Mouse (Mus musculus): ENCODE data around the gene Gm45062. TPM values are rescaled to one million over a fixed set of nuclear protein-coding genes. Genes with fewer than 3 reads are reported as not detected.

The Gm45062 gene
- polyA plus RNA-seq, 1 experiment, result not detected

DNA sequence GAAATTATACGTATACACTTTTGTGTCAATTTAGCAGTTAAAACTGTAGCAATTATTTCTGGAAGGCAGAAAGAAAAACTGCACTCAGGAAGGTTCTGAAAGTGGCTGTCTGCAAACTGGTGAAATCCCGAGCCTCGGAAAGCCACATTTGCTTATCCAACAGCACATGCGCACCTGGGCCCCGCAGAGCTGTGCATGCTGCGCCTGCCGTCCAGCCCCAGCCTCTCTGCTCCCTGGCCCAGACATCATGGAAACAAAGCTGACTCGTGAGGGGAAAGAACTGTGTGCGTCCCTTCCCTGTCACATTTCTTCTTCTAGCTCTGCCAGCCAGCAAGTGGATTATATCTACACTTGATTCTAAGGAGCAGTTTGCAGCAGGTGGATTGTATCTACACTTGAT is 154.8 kb downstream of the Gm45062 start:
- WGBS, result 52% methylated on average over 9 of the region's 9 CpGs
- TF ChIP-seq POLR2A (IDR thresholded peaks at IDR 0.05; ENCODE audit: insufficient read depth, low read depth, low read length), result no peak
- no peak for TF ChIP-seq CTCF (IDR thresholded peaks at IDR 0.05; ENCODE audit: insufficient read depth, low read depth, low read length)
- H3K4me1 ChIP-seq (ENCODE audit: control insufficient read depth, insufficient read depth, low read length), result peaks cover 4% of the 10 kb centered on the region
- no peak overlapping the region; the same call in 1 of the 2 replicates for H3K4me3 ChIP-seq (ENCODE audit: insufficient read depth, low read depth, low read length)
- no peak overlapping the region for H3K27ac ChIP-seq (ENCODE audit: insufficient read depth, low read depth, low read length)

DNA sequence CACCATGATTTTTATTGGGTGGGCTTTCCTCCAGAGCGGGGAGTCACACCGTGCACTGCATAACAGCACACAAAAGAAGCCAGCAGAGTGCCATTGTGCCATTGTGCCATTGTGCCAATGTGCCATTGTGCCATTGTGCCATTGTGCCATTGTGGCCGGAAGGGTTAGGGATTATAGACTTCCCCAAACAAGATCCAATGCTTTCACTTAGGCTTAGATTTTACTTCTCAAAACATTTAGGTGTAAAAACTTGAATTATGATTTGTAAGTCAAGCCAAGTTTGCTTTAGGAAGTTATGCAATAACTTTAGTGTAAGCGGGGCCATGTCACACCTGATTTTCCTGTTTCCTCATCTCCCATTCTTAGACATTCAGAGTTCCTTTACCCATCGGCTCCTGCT is 156.6 kb downstream of the Gm45062 start:
- Histone ChIP-seq H3K27ac (ENCODE audit: insufficient read depth, low read depth, low read length) (no peak overlapping the region), H3K4me3 (ENCODE audit: insufficient read depth, low read depth, low read length) (no peak overlapping the region), H3K4me1 (ENCODE audit: control insufficient read depth, insufficient read depth, low read length) (peaks cover 4% of the 10 kb centered on the region)
- 82% methylated on average over 5 of the region's 5 CpGs for WGBS
- TF ChIP-seq POLR2A (IDR thresholded peaks at IDR 0.05; ENCODE audit: insufficient read depth, low read depth, low read length) (no peak), CTCF (IDR thresholded peaks at IDR 0.05; ENCODE audit: insufficient read depth, low read depth, low read length) (no peak)

DNA sequence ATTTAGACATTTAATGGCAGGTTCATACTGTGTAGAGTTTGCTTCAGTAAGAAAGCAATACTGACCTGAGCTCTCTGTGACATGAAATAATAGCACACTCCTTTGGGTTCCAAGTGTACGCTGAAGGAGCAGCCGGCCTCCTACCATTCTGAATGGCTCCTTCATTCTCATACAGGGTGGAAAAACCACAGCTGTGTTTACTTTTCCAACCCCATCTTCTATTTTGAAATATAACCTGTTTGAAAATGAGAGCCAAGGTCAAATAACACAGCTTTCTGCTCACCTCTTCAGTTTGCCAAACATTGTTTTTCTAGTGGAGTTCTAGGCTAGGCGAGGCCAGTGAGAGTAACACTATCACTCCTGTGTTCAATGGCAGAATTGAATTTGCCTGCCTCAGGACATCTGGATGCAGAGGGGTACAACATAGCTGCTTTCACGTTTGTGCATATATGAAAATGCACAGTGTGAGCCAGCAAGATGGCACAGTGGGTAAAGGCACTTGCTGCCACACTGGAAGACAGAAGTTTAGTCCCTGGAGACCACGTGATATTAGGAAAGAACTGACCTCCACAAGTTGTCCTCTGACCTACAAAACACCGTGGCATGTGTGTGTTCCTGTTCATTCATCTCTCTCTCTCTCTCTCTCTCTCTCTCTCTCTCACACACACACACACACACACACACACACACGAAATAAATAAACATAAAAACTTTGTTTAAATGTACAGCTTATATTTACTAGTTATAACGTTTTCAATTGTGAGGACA is 157.7 kb downstream of the Gm45062 start:
- 81% methylated on average over 8 of the region's 8 CpGs for WGBS
- H3K27ac ChIP-seq (ENCODE audit: insufficient read depth, low read depth, low read length), result no peak overlapping the region
- TF ChIP-seq POLR2A (IDR thresholded peaks at IDR 0.05; ENCODE audit: insufficient read depth, low read depth, low read length), result no peak
- no peak for TF ChIP-seq CTCF (IDR thresholded peaks at IDR 0.05; ENCODE audit: insufficient read depth, low read depth, low read length)
- H3K4me3 ChIP-seq (ENCODE audit: insufficient read depth, low read depth, low read length), result no peak overlapping the region
- H3K4me1 ChIP-seq (ENCODE audit: control insufficient read depth, insufficient read depth, low read length), result peaks cover 4% of the 10 kb centered on the region

DNA sequence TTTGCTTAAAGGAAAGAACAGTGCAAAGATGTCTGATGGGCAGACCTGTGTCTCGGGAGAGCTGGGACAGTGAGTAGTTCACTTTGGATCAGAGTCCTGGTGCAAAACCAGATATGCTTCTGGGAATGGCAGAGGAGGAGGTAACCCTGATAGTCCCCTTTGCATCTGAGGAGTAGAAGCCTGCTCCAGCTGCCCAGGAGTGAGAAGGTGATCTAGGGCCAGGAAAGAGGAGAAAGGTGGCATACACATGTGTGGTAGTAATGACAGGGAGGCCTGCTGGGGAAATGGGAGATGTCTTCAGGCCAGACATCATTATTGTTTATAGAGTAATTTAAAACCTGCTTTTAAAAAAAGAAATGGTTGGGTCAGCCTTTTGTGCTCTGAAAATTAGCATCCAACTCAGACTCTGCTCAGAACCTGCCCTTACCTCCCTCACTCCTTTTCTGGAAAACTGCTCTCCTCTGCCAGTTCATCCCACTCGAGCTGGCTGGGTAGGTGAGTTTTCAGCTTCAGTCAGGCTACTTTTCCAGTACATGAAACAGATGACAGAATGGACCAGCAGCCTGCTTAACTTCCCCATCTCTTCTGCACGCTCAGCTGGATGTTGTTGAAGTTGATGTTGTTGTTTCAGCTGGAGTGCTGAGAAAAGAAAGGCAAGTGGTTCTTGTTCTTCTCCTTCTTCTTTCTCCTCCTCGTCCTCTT is 160.4 kb downstream of the Gm45062 start:
- 72% methylated on average over 4 of the region's 4 CpGs for WGBS
- TF ChIP-seq CTCF (IDR thresholded peaks at IDR 0.05; ENCODE audit: insufficient read depth, low read depth, low read length) (no peak), POLR2A (IDR thresholded peaks at IDR 0.05; ENCODE audit: insufficient read depth, low read depth, low read length) (no peak)
- Histone ChIP-seq H3K4me1 (ENCODE audit: control insufficient read depth, insufficient read depth, low read length) (peaks cover 4% of the 10 kb centered on the region; the same call in 1 of the 2 replicates), H3K27ac (ENCODE audit: insufficient read depth, low read depth, low read length) (no peak overlapping the region), H3K4me3 (ENCODE audit: insufficient read depth, low read depth, low read length) (no peak overlapping the region)

GRCm38 (mm10) chr6:8420187-8420503 is 160.9 kb downstream of the Gm45062 start:
- 59% methylated on average over 1 of the region's 1 CpGs for WGBS

GRCm38 (mm10) chr6:8421421-8421820 is 162.2 kb downstream of the Gm45062 start:
- Histone ChIP-seq H3K4me1 (ENCODE audit: control insufficient read depth, insufficient read depth, low read length) (peaks cover 4% of the 10 kb centered on the region; the same call in 1 of the 2 replicates), H3K4me3 (ENCODE audit: insufficient read depth, low read depth, low read length) (no peak overlapping the region), H3K27ac (ENCODE audit: insufficient read depth, low read depth, low read length) (0 out of 2 replicates have a peak overlapping the region, but pooled peaks have one; percentile 20)
- TF ChIP-seq CTCF (IDR thresholded peaks at IDR 0.05; ENCODE audit: insufficient read depth, low read depth, low read length), result no peak
- TF ChIP-seq POLR2A (IDR thresholded peaks at IDR 0.05; ENCODE audit: insufficient read depth, low read depth, low read length), result no peak
- WGBS, result 77% methylated on average over 5 of the region's 5 CpGs

More at GRCm38 (mm10) chr6:8420187-8420503, 160.9 kb downstream of the Gm45062 start:
- TF ChIP-seq CTCF (IDR thresholded peaks at IDR 0.05; ENCODE audit: insufficient read depth, low read depth, low read length) (no peak), POLR2A (IDR thresholded peaks at IDR 0.05; ENCODE audit: insufficient read depth, low read depth, low read length) (no peak)
- peaks cover 4% of the 10 kb centered on the region; the same call in 1 of the 2 replicates for H3K4me1 ChIP-seq (ENCODE audit: control insufficient read depth, insufficient read depth, low read length)
- no peak overlapping the region for H3K27ac ChIP-seq (ENCODE audit: insufficient read depth, low read depth, low read length)
- no peak overlapping the region for H3K4me3 ChIP-seq (ENCODE audit: insufficient read depth, low read depth, low read length)

- TF ChIP-seq POLR2A (IDR thresholded peaks at IDR 0.05; ENCODE audit: insufficient read depth, low read depth, low read length) (no peak), CTCF (IDR thresholded peaks at IDR 0.05; ENCODE audit: insufficient read depth, low read depth, low read length) (no peak)
- no peak overlapping the region for H3K4me3 ChIP-seq (ENCODE audit: insufficient read depth, low read depth, low read length)
- H3K4me1 ChIP-seq (ENCODE audit: control insufficient read depth, insufficient read depth, low read length), result peaks cover 4% of the 10 kb centered on the region; the same call in 1 of the 2 replicates
- WGBS, result 29% methylated on average over 10 of the region's 10 CpGs
- H3K27ac ChIP-seq (ENCODE audit: insufficient read depth, low read depth, low read length), result 0 out of 2 replicates have a peak overlapping the region, but pooled peaks have one; percentile 20
Measured at GRCm38 (mm10) chr6:8421959-8422581, 162.8 kb downstream of the Gm45062 start.

DNA sequence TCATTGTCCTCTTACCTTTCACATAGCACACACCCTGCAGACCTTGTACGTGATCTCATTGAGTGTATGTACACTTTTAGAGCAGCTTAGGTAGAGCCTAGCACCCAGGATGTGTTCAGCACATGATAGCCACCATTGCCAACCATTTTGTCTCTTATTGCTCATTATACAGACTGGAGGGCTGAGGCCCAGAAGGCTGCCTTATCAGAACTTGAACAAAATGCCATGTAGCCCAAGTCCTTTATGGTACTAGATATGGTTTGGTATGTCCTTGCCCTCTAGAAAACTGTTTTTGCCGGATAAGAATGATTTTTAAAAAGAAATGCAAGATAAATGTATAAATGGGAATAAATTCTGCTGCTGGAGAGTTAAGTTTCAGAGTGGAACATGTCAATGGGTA is 163.9 kb downstream of the Gm45062 start:
- Histone ChIP-seq H3K27ac (ENCODE audit: insufficient read depth, low read depth, low read length) (no peak overlapping the region), H3K4me1 (ENCODE audit: control insufficient read depth, insufficient read depth, low read length) (peaks cover 4% of the 10 kb centered on the region; the same call in 1 of the 2 replicates), H3K4me3 (ENCODE audit: insufficient read depth, low read depth, low read length) (no peak overlapping the region)
- 93% methylated on average over 2 of the region's 2 CpGs for WGBS
- TF ChIP-seq CTCF (IDR thresholded peaks at IDR 0.05; ENCODE audit: insufficient read depth, low read depth, low read length), result no peak
- TF ChIP-seq POLR2A (IDR thresholded peaks at IDR 0.05; ENCODE audit: insufficient read depth, low read depth, low read length), result no peak

DNA sequence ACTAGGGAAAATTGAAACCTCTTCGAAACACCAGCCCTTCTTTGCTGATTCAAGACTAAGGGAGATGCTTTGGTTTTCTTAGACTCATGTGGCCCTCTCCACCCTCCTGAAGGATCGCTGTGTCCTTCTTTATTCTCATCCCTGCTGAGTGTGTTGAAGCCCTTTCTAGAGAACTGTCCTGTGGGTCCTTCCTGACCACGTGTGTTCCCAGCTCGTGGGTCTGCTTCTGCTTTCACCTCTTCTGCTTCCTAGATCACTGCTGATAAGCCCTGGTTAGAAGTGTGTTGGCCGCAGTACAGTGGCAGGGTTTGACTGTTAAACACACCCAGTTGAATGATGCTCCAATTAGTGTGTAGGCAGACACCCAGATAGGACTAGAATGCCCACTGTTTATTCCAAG is 168.4 kb downstream of the Gm45062 start:
- no peaks in the 10 kb centered on the region for H3K4me1 ChIP-seq (ENCODE audit: control insufficient read depth, insufficient read depth, low read length)
- WGBS, result 84% methylated on average over 5 of the region's 5 CpGs
- H3K27ac ChIP-seq (ENCODE audit: insufficient read depth, low read depth, low read length), result no peak overlapping the region
- H3K4me3 ChIP-seq (ENCODE audit: insufficient read depth, low read depth, low read length), result no peak overlapping the region
- TF ChIP-seq CTCF (IDR thresholded peaks at IDR 0.05; ENCODE audit: insufficient read depth, low read depth, low read length), result no peak
- TF ChIP-seq POLR2A (IDR thresholded peaks at IDR 0.05; ENCODE audit: insufficient read depth, low read depth, low read length), result no peak
